Comparison of ENCODE assay signal across 13 mouse cellular contexts in genomic region chr15:36969794-36970193, GRCm38 (mm10). TPM values are rescaled to one million over a fixed set of nuclear protein-coding genes. Genes with fewer than 3 reads are reported as not detected.
A peak's percentile ranks its signal among the peaks of the same experiment; 100 is the strongest.
DNase-seq lines count a peak whose midpoint lies in the region; ATAC-seq and TF ChIP-seq lines count a peak whose summit lies in the region.
"Had no signal": no experiment of that assay in that cellular context is flagged by ENCODE, and none has a peak within 500 bp of the region (broad histone marks: within the 10 kb centered on the region; RNA-seq: fewer than 3 reads in every experiment).

No protein-coding gene starts in this region.

- H3K27me3 ChIP-seq in kidney, postnatal 0 days (ENCODE audit: insufficient read depth, low read length), result no peaks in the 10 kb centered on the region
- H3K27me3 ChIP-seq in kidney, embryonic 14.5 days (ENCODE audit: control insufficient read depth, insufficient read depth, low read length), result no peaks in the 10 kb centered on the region
- H3K27me3 ChIP-seq in thymus, adult 2 months (ENCODE audit: control insufficient read depth, insufficient read depth, low read length), result no peaks in the 10 kb centered on the region
- H3K27me3 ChIP-seq: heart, embryonic 15.5 days had no signal

- TF ChIP-seq POLR2A in thymus, adult 2 months (IDR thresholded peaks at IDR 0.05; ENCODE audit: control insufficient read depth, extremely low read depth, insufficient read depth, low read length, poor library complexity), result no peak

- no peak overlapping the region for H3K4me2 ChIP-seq in kidney, postnatal 0 days (ENCODE audit: low read length)
- H3K4me2 ChIP-seq in kidney, embryonic 14.5 days (replicated peaks; ENCODE audit: low read depth, low read length), result no peak overlapping the region
- H3K4me2 ChIP-seq: heart, embryonic 15.5 days had no signal

- peak; percentile 22; the same call in 1 of the 2 replicates for TF ChIP-seq CTCF in kidney, postnatal 0 days (IDR thresholded peaks at IDR 0.05; ENCODE audit: low read depth)
- TF ChIP-seq CTCF in thymus, adult 2 months (IDR thresholded peaks at IDR 0.05; ENCODE audit: borderline replicate concordance, control insufficient read depth, extremely low read depth, insufficient read depth, low read length, poor library complexity), result no peak

- 87% methylated on average over 5 of the region's 5 CpGs for WGBS in kidney, postnatal 0 days
- WGBS in kidney, embryonic 14.5 days, result 88% methylated on average over 5 of the region's 5 CpGs
- WGBS in thymus, adult 2 months, result 97% methylated on average over 5 of the region's 5 CpGs

- H3K9ac ChIP-seq in kidney, postnatal 0 days (ENCODE audit: low read depth, low read length), result no peak overlapping the region
- H3K9ac ChIP-seq in kidney, embryonic 14.5 days (ENCODE audit: low read depth, low read length), result no peak overlapping the region
- H3K9ac ChIP-seq: heart, embryonic 15.5 days had no signal

- H3K4me1 ChIP-seq in kidney, postnatal 0 days (replicated peaks; ENCODE audit: insufficient read depth, low read length), result no peaks in the 10 kb centered on the region
- 0 out of 2 replicates have a peak, but pooled peaks cover 6% of the 10 kb centered on the region for H3K4me1 ChIP-seq in kidney, embryonic 14.5 days (ENCODE audit: control insufficient read depth, insufficient read depth, low read length)
- peaks cover 17% of the 10 kb centered on the region for H3K4me1 ChIP-seq in thymus, adult 2 months (replicated peaks; ENCODE audit: control insufficient read depth, insufficient read depth, low read length)

- DNase-seq in kidney, postnatal 0 days (ENCODE audit: low spot score), result no peak
- DNase-seq in thymus, postnatal 4 days, result peak; percentile 47
- DNase-seq in thymus, adult 2 months, result no peak
- DNase-seq in R1 (ENCODE audit: low read depth, low spot score), result peak; percentile 80
- DNase-seq in ovary, adult 18-20 months (ENCODE audit: low spot score), result no peak
- DNase-seq in adrenal gland, adult 18-20 months (ENCODE audit: low spot score in 2 of 2), result no peak
- DNase-seq: cerebellum, adult 11-12 months; kidney, adult 8-10 months; lung, adult 2 months; right cerebral cortex, postnatal 25 days; thymus, postnatal 36 days had no signal

- H3K4me3 ChIP-seq in kidney, postnatal 0 days (replicated peaks; ENCODE audit: low read depth, low read length), result no peak overlapping the region
- H3K4me3 ChIP-seq in kidney, embryonic 14.5 days (ENCODE audit: low read length), result no peak overlapping the region
- no peak overlapping the region for H3K4me3 ChIP-seq in thymus, adult 2 months (ENCODE audit: control insufficient read depth, insufficient read depth, low read length)
- H3K4me3 ChIP-seq: heart, embryonic 15.5 days had no signal

- no peak overlapping the region for H3K27ac ChIP-seq in kidney, postnatal 0 days
- H3K27ac ChIP-seq in kidney, embryonic 14.5 days (ENCODE audit: low read depth, low read length), result no peak overlapping the region
- no peak overlapping the region for H3K27ac ChIP-seq in thymus, adult 2 months (ENCODE audit: control insufficient read depth, insufficient read depth, low read length)
- H3K27ac ChIP-seq: heart, embryonic 15.5 days had no signal

- no peak for ATAC-seq in kidney, postnatal 0 days (replicated peaks; ENCODE audit: low FRiP score, low read depth)
- no peak for ATAC-seq in kidney, embryonic 14.5 days (ENCODE audit: low FRiP score, low TSS enrichment)

- H3K36me3 ChIP-seq in kidney, postnatal 0 days (ENCODE audit: insufficient read depth, low read length), result no peaks in the 10 kb centered on the region
- no peaks in the 10 kb centered on the region for H3K36me3 ChIP-seq in kidney, embryonic 14.5 days (ENCODE audit: control insufficient read depth, insufficient read depth, low read length)
- H3K36me3 ChIP-seq in thymus, adult 2 months (ENCODE audit: control insufficient read depth, insufficient read depth, low read length), result no peaks in the 10 kb centered on the region
- H3K36me3 ChIP-seq: heart, embryonic 15.5 days had no signal

- H3K9me3 ChIP-seq in kidney, postnatal 0 days (replicated peaks; ENCODE audit: low read length), result no peaks in the 10 kb centered on the region
- H3K9me3 ChIP-seq in kidney, embryonic 14.5 days (ENCODE audit: control insufficient read depth, low read length), result no peaks in the 10 kb centered on the region
- H3K9me3 ChIP-seq: heart, embryonic 15.5 days had no signal

RNA-seq across cellular contexts. Expression of gene Zfp706, which starts 37.8 kb away (rescaled TPM):
- 509 and 548 TPM in 2 replicates for polyA plus RNA-seq in kidney, postnatal 0 days (2015; fragmentation: Nextera tagmentation; extraction: Ambion mirVana)
- 344 and 424 TPM in 2 replicates for polyA plus RNA-seq in kidney, embryonic 14.5 days (2014; fragmentation: Nextera tagmentation; extraction: Ambion mirVana)
- polyA plus RNA-seq in thymus, adult 2 months (2012; rRNA removed), result 33.7 and 35.5 TPM in 2 replicates
- 100 to 1,000 TPM; 188 to 240 TPM for total RNA-seq in adrenal gland, adult 18-20 months (2021)

Comparison
In these comparisons a context has a peak if more than half of its experiments do, and no peak if none do; other contexts are left out.
1. DNase-seq: peak in thymus, postnatal 4 days (single experiment) and R1 (single experiment); none in kidney, postnatal 0 days (single experiment), thymus, adult 2 months (single experiment), ovary, adult 18-20 months (single experiment) and adrenal gland, adult 18-20 months (0 of 2).